ENCODE assay signal across 18 mouse cellular contexts in the genomic region with DNA sequence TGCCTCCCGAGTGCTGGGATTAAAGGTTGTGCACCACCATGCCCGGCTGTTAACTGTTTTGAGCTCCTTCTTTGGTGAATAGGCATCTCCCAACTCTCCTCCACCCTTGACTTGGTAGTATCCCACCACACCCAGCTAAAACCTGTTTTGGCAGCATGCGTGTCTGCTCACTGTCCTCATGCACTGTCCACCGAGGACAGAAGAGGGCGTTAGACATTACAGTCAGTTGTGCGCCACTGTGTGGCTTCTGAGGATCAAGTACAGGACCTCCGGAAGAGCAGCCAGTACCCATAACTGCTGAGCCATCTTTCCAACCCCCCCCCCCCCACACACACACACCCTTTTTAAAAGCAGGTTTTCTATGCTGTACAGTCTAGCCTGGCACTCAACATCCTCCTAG. TPM values are rescaled to one million over a fixed set of nuclear protein-coding genes. Genes with fewer than 3 reads are reported as not detected.
DNase-seq lines count a peak whose midpoint lies in the region; ATAC-seq and TF ChIP-seq lines count a peak whose summit lies in the region.
"Had no signal": no experiment of that assay in that cellular context is flagged by ENCODE, and none has a peak within 500 bp of the region (broad histone marks: within the 10 kb centered on the region; RNA-seq: fewer than 3 reads in every experiment).

No protein-coding gene starts in this region.

- H3K36me3 ChIP-seq in forebrain, postnatal 0 days (ENCODE audit: insufficient read depth), result no peaks in the 10 kb centered on the region
- no peaks in the 10 kb centered on the region for H3K36me3 ChIP-seq in forebrain, embryonic 10.5 days (replicated peaks)
- H3K36me3 ChIP-seq in intestine, postnatal 0 days (ENCODE audit: control insufficient read depth, insufficient read depth), result no peaks in the 10 kb centered on the region
- H3K36me3 ChIP-seq in intestine, embryonic 15.5 days, result no peaks in the 10 kb centered on the region
- peaks cover 2% of the 10 kb centered on the region for H3K36me3 ChIP-seq in liver, postnatal 0 days (replicated peaks; ENCODE audit: insufficient read depth, low read length)
- peaks cover under 1% of the 10 kb centered on the region; the same call in 1 of the 2 replicates for H3K36me3 ChIP-seq in liver, embryonic 12.5 days
- H3K36me3 ChIP-seq: embryonic facial prominence, embryonic 12.5 days; neural tube, embryonic 12.5 days; stomach, embryonic 15.5 days had no signal

- no peak overlapping the region for H3K9ac ChIP-seq in forebrain, postnatal 0 days
- H3K9ac ChIP-seq in intestine, postnatal 0 days (ENCODE audit: low read depth, low read length), result no peak overlapping the region
- no peak overlapping the region for H3K9ac ChIP-seq in intestine, embryonic 15.5 days
- H3K9ac ChIP-seq in liver, postnatal 0 days (replicated peaks), result no peak overlapping the region
- H3K9ac ChIP-seq in liver, embryonic 12.5 days, result no peak overlapping the region
- H3K9ac ChIP-seq: embryonic facial prominence, embryonic 12.5 days; limb, embryonic 15.5 days; neural tube, embryonic 12.5 days; stomach, embryonic 15.5 days had no signal

- 77% methylated on average over 7 of the region's 7 CpGs for WGBS in forebrain, postnatal 0 days
- WGBS in forebrain, embryonic 10.5 days, result 74% methylated on average over 7 of the region's 7 CpGs
- 60% methylated on average over 6 of the region's 7 CpGs for WGBS in intestine, postnatal 0 days
- 64% methylated on average over 7 of the region's 7 CpGs for WGBS in intestine, embryonic 15.5 days
- WGBS in liver, postnatal 0 days (ENCODE audit: insufficient replicate concordance), result 59% methylated on average over 6 of the region's 7 CpGs
- WGBS in liver, embryonic 12.5 days (ENCODE audit: insufficient replicate concordance), result 52% methylated on average over 7 of the region's 7 CpGs

- no peaks in the 10 kb centered on the region for H3K9me3 ChIP-seq in forebrain, postnatal 0 days (ENCODE audit: low read length)
- H3K9me3 ChIP-seq in forebrain, embryonic 10.5 days, result no peaks in the 10 kb centered on the region
- no peaks in the 10 kb centered on the region for H3K9me3 ChIP-seq in intestine, postnatal 0 days (ENCODE audit: control insufficient read depth)
- no peaks in the 10 kb centered on the region for H3K9me3 ChIP-seq in intestine, embryonic 15.5 days
- no peaks in the 10 kb centered on the region for H3K9me3 ChIP-seq in liver, postnatal 0 days (ENCODE audit: low read length)
- no peaks in the 10 kb centered on the region for H3K9me3 ChIP-seq in liver, embryonic 12.5 days (replicated peaks)
- H3K9me3 ChIP-seq: embryonic facial prominence, embryonic 12.5 days; limb, embryonic 15.5 days; neural tube, embryonic 12.5 days; stomach, embryonic 15.5 days had no signal

- no peak for DNase-seq in forebrain, postnatal 0 days
- no peak for DNase-seq in forebrain, embryonic 10.5 days (ENCODE audit: extremely low spot score, low spot score)
- DNase-seq in liver, postnatal 0 days, result no peak
- DNase-seq in ES-CJ7 (ENCODE audit: low read depth, low spot score), result peak; percentile 54
- DNase-seq in right cerebral cortex, postnatal 10 days (ENCODE audit: low spot score in 2 of 2), result no peak
- DNase-seq: cerebellum, adult 11 months; cerebellum, postnatal 36 days had no signal

- H3K4me3 ChIP-seq in forebrain, postnatal 0 days (ENCODE audit: low read depth, low read length), result no peak overlapping the region
- no peak overlapping the region for H3K4me3 ChIP-seq in forebrain, embryonic 10.5 days
- H3K4me3 ChIP-seq in intestine, postnatal 0 days (ENCODE audit: low read depth, low read length), result no peak overlapping the region
- H3K4me3 ChIP-seq in intestine, embryonic 15.5 days (replicated peaks), result no peak overlapping the region
- no peak overlapping the region for H3K4me3 ChIP-seq in liver, postnatal 0 days (ENCODE audit: low read depth, low read length)
- no peak overlapping the region for H3K4me3 ChIP-seq in liver, embryonic 12.5 days
- H3K4me3 ChIP-seq: embryonic facial prominence, embryonic 12.5 days; limb, embryonic 15.5 days; neural tube, embryonic 12.5 days; stomach, embryonic 15.5 days had no signal

- H3K4me1 ChIP-seq in forebrain, postnatal 0 days (ENCODE audit: insufficient read depth), result peaks cover 19% of the 10 kb centered on the region
- peaks cover 43% of the 10 kb centered on the region for H3K4me1 ChIP-seq in forebrain, embryonic 10.5 days
- peaks cover 7% of the 10 kb centered on the region for H3K4me1 ChIP-seq in intestine, postnatal 0 days (replicated peaks; ENCODE audit: control insufficient read depth, insufficient read depth, low read length)
- H3K4me1 ChIP-seq in intestine, embryonic 15.5 days (replicated peaks), result peaks cover 16% of the 10 kb centered on the region
- H3K4me1 ChIP-seq in liver, postnatal 0 days (ENCODE audit: insufficient read depth), result peaks cover 18% of the 10 kb centered on the region
- H3K4me1 ChIP-seq in liver, embryonic 12.5 days, result peaks cover 51% of the 10 kb centered on the region

- H3K4me2 ChIP-seq in forebrain, postnatal 0 days (ENCODE audit: low read depth), result no peak overlapping the region
- H3K4me2 ChIP-seq in intestine, postnatal 0 days (replicated peaks; ENCODE audit: low read depth), result no peak overlapping the region
- H3K4me2 ChIP-seq in intestine, embryonic 15.5 days (replicated peaks), result no peak overlapping the region
- H3K4me2 ChIP-seq in liver, postnatal 0 days (ENCODE audit: low read depth, low read length), result no peak overlapping the region
- H3K4me2 ChIP-seq in liver, embryonic 12.5 days, result no peak overlapping the region
- H3K4me2 ChIP-seq: embryonic facial prominence, embryonic 12.5 days; limb, embryonic 15.5 days; neural tube, embryonic 12.5 days; stomach, embryonic 15.5 days had no signal

- peak; percentile 34 for TF ChIP-seq CTCF in forebrain, postnatal 0 days (IDR thresholded peaks at IDR 0.05; ENCODE audit: low read depth)
- TF ChIP-seq CTCF in intestine, postnatal 0 days (IDR thresholded peaks at IDR 0.05; ENCODE audit: low read depth), result peak; percentile 48
- TF ChIP-seq CTCF in liver, postnatal 0 days (IDR thresholded peaks at IDR 0.05; ENCODE audit: low read depth), result peak; percentile 55

- no peak for ATAC-seq in forebrain, postnatal 0 days
- ATAC-seq in intestine, postnatal 0 days, result no peak
- no peak for ATAC-seq in intestine, embryonic 15.5 days
- ATAC-seq in liver, postnatal 0 days, result no peak
- no peak for ATAC-seq in liver, embryonic 12.5 days
- ATAC-seq: hindbrain, embryonic 16.5 days; midbrain, embryonic 16.5 days had no signal

- TF ChIP-seq EP300 in liver, postnatal 0 days (IDR thresholded peaks at IDR 0.05; ENCODE audit: low read depth), result no peak

- no peaks in the 10 kb centered on the region for H3K27me3 ChIP-seq in forebrain, postnatal 0 days (ENCODE audit: insufficient read depth, low read length)
- peaks cover 35% of the 10 kb centered on the region for H3K27me3 ChIP-seq in forebrain, embryonic 10.5 days (ENCODE audit: poor library complexity, severe bottlenecking)
- H3K27me3 ChIP-seq in intestine, postnatal 0 days (replicated peaks; ENCODE audit: control insufficient read depth, insufficient read depth, low read length), result peaks cover 9% of the 10 kb centered on the region
- H3K27me3 ChIP-seq in intestine, embryonic 15.5 days (replicated peaks), result peaks cover 13% of the 10 kb centered on the region
- H3K27me3 ChIP-seq in liver, postnatal 0 days (ENCODE audit: insufficient read depth, low read length), result peaks cover 16% of the 10 kb centered on the region
- peaks cover 67% of the 10 kb centered on the region for H3K27me3 ChIP-seq in liver, embryonic 12.5 days (replicated peaks)

- H3K27ac ChIP-seq in forebrain, postnatal 0 days (ENCODE audit: low read depth, low read length), result no peak overlapping the region
- H3K27ac ChIP-seq in forebrain, embryonic 10.5 days, result no peak overlapping the region
- H3K27ac ChIP-seq in intestine, postnatal 0 days (ENCODE audit: low read depth, low read length), result no peak overlapping the region
- H3K27ac ChIP-seq in intestine, embryonic 15.5 days, result no peak overlapping the region
- no peak overlapping the region for H3K27ac ChIP-seq in liver, postnatal 0 days (ENCODE audit: low read depth)
- no peak overlapping the region for H3K27ac ChIP-seq in liver, embryonic 12.5 days
- H3K27ac ChIP-seq: embryonic facial prominence, embryonic 12.5 days; limb, embryonic 15.5 days; neural tube, embryonic 12.5 days; stomach, embryonic 15.5 days had no signal

RNA-seq across cellular contexts. Expression of a gene that starts 3.7 kb away (rescaled TPM):
- 1.8 TPM in 1 of 2 replicates, not detected in the other for total RNA-seq in forebrain, postnatal 0 days (2014; rRNA removed)
- 1.7 and 2.6 TPM in 2 replicates for polyA plus RNA-seq in forebrain, postnatal 0 days (2015; fragmentation: Nextera tagmentation; extraction: Ambion mirVana)
- polyA plus RNA-seq in forebrain, embryonic 10.5 days (2016; fragmentation: Nextera tagmentation; extraction: Ambion mirVana), result not detected in 2 replicates
- polyA plus RNA-seq in intestine, postnatal 0 days (2015; fragmentation: Nextera tagmentation; extraction: Ambion mirVana), result 0.22 TPM in 1 of 2 replicates, not detected in the other
- polyA plus RNA-seq in intestine, embryonic 15.5 days (2015; fragmentation: Nextera tagmentation; extraction: Ambion mirVana), result not detected in 2 replicates
- polyA plus RNA-seq in liver, postnatal 0 days (2015; fragmentation: Nextera tagmentation; extraction: Ambion mirVana), result 0.41 and 0.88 TPM in 2 replicates
- polyA plus RNA-seq in liver, embryonic 12.5 days (2016; fragmentation: Nextera tagmentation; extraction: Ambion mirVana), result not detected in 2 replicates
- total RNA-seq: heart, adult 8-10 months; layer of hippocampus, adult 8-10 months had no signal
- polyA plus RNA-seq: limb, embryonic 15.5 days; neural tube, embryonic 12.5 days had no signal

RNA-seq across cellular contexts. Expression of a gene that starts 3.9 kb away (rescaled TPM):
- total RNA-seq in forebrain, postnatal 0 days (2014; rRNA removed), result 0.24 and 0.46 TPM in 2 replicates
- polyA plus RNA-seq in forebrain, postnatal 0 days (2015; fragmentation: Nextera tagmentation; extraction: Ambion mirVana), result 0.62 and 0.98 TPM in 2 replicates
- polyA plus RNA-seq in forebrain, embryonic 10.5 days (2016; fragmentation: Nextera tagmentation; extraction: Ambion mirVana), result not detected in 2 replicates
- not detected in 2 replicates for polyA plus RNA-seq in intestine, postnatal 0 days (2015; fragmentation: Nextera tagmentation; extraction: Ambion mirVana)
- polyA plus RNA-seq in intestine, embryonic 15.5 days (2015; fragmentation: Nextera tagmentation; extraction: Ambion mirVana), result not detected in 2 replicates
- polyA plus RNA-seq in liver, postnatal 0 days (2015; fragmentation: Nextera tagmentation; extraction: Ambion mirVana), result 0.11 and 0.14 TPM in 2 replicates
- polyA plus RNA-seq in liver, embryonic 12.5 days (2016; fragmentation: Nextera tagmentation; extraction: Ambion mirVana), result not detected in 2 replicates
- total RNA-seq: heart, adult 8-10 months had no signal
- polyA plus RNA-seq: embryonic facial prominence, embryonic 12.5 days; limb, embryonic 15.5 days; neural tube, embryonic 12.5 days; stomach, embryonic 15.5 days had no signal

RNA-seq across cellular contexts. Expression of a gene that starts 18.7 kb away (rescaled TPM):
- total RNA-seq in forebrain, postnatal 0 days (2014; rRNA removed), result 1,946 and 1,960 TPM in 2 replicates
- 2,276 and 2,298 TPM in 2 replicates for polyA plus RNA-seq in forebrain, postnatal 0 days (2015; fragmentation: Nextera tagmentation; extraction: Ambion mirVana)
- polyA plus RNA-seq in forebrain, embryonic 10.5 days (2016; fragmentation: Nextera tagmentation; extraction: Ambion mirVana), result 1,441 and 1,446 TPM in 2 replicates
- 126 and 142 TPM in 2 replicates for polyA plus RNA-seq in intestine, postnatal 0 days (2015; fragmentation: Nextera tagmentation; extraction: Ambion mirVana)
- polyA plus RNA-seq in intestine, embryonic 15.5 days (2015; fragmentation: Nextera tagmentation; extraction: Ambion mirVana), result 432 and 487 TPM in 2 replicates
- 42.7 and 46.9 TPM in 2 replicates for polyA plus RNA-seq in liver, postnatal 0 days (2015; fragmentation: Nextera tagmentation; extraction: Ambion mirVana)
- 192 and 195 TPM in 2 replicates for polyA plus RNA-seq in liver, embryonic 12.5 days (2016; fragmentation: Nextera tagmentation; extraction: Ambion mirVana)

RNA-seq across cellular contexts. Expression of a gene that starts 33.3 kb away (rescaled TPM):
- 57.0 and 61.6 TPM in 2 replicates for total RNA-seq in forebrain, postnatal 0 days (2014; rRNA removed)
- 25.6 and 28.4 TPM in 2 replicates for polyA plus RNA-seq in forebrain, postnatal 0 days (2015; fragmentation: Nextera tagmentation; extraction: Ambion mirVana)
- polyA plus RNA-seq in forebrain, embryonic 10.5 days (2016; fragmentation: Nextera tagmentation; extraction: Ambion mirVana), result 18.0 and 19.5 TPM in 2 replicates
- polyA plus RNA-seq in intestine, postnatal 0 days (2015; fragmentation: Nextera tagmentation; extraction: Ambion mirVana), result 23.6 and 24.8 TPM in 2 replicates
- 22.1 and 24.9 TPM in 2 replicates for polyA plus RNA-seq in intestine, embryonic 15.5 days (2015; fragmentation: Nextera tagmentation; extraction: Ambion mirVana)
- polyA plus RNA-seq in liver, postnatal 0 days (2015; fragmentation: Nextera tagmentation; extraction: Ambion mirVana), result 37.4 and 40.7 TPM in 2 replicates
- 36.7 and 37.4 TPM in 2 replicates for polyA plus RNA-seq in liver, embryonic 12.5 days (2016; fragmentation: Nextera tagmentation; extraction: Ambion mirVana)

RNA-seq across cellular contexts. Expression of a gene that starts 47.8 kb away (rescaled TPM):
- 25.6 and 30.8 TPM in 2 replicates for total RNA-seq in forebrain, postnatal 0 days (2014; rRNA removed)
- 47.3 and 50.7 TPM in 2 replicates for polyA plus RNA-seq in forebrain, postnatal 0 days (2015; fragmentation: Nextera tagmentation; extraction: Ambion mirVana)
- 294 and 319 TPM in 2 replicates for polyA plus RNA-seq in forebrain, embryonic 10.5 days (2016; fragmentation: Nextera tagmentation; extraction: Ambion mirVana)
- polyA plus RNA-seq in intestine, postnatal 0 days (2015; fragmentation: Nextera tagmentation; extraction: Ambion mirVana), result 89.9 and 91.7 TPM in 2 replicates
- polyA plus RNA-seq in intestine, embryonic 15.5 days (2015; fragmentation: Nextera tagmentation; extraction: Ambion mirVana), result 200 and 203 TPM in 2 replicates
- polyA plus RNA-seq in liver, postnatal 0 days (2015; fragmentation: Nextera tagmentation; extraction: Ambion mirVana), result 54.9 and 59.0 TPM in 2 replicates
- polyA plus RNA-seq in liver, embryonic 12.5 days (2016; fragmentation: Nextera tagmentation; extraction: Ambion mirVana), result 140 and 145 TPM in 2 replicates
